Mouse (Mus musculus): ENCODE results near the gene Lsm2.

Gene Lsm2

DNA sequence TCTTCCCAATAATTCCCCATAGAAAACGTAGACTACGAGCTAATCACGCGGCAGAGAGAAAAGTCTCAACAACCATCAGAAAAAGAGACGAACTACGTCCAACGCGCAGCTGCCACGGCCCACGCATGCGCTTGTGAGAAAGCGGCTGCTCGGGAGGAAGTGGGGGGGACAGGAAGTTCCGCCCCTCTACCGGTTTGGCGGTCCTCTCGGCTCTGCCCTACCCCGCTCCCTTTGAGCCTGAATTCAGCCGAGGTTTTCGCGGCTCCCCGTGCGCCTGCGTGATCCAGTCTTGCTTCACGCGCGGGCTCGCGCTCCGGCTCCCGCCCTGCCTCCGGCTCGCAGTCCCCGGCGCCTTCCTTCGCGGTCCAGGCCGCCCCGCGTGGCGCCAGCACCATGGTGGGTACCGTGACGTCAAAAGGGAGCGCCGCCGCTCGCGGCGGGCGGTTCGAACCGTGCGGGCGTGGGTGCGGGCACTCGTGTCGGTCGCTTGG is at the start of gene Lsm2:
TSS of gene Lsm2 (plus strand) at position 173 of the 491 bp plus-strand sequence.
- DNase-seq (ENCODE audit: low read depth, low spot score): peak; percentile 96

DNA sequence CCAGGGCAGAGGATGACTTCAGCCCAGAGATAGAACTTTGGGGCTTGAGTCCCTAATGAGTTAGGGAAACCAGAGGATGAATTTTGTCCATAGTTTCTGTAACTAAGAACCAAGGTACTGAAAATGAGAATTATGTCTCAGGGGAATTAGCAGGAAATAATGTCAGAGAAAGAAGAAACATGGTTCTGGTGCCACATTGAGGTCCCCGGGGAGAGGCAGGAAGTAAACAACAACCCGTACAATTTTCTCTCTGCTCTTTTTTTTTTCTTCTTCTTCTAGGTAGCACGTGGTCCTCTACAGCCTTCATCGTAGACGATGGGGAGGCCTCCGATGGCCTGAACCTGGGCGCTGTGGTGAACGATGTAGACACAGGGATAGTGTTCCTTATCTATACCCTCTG is 49.4 kb upstream of the Lsm2 start:
- DNase-seq (ENCODE audit: low read depth, low spot score): no peak

DNA sequence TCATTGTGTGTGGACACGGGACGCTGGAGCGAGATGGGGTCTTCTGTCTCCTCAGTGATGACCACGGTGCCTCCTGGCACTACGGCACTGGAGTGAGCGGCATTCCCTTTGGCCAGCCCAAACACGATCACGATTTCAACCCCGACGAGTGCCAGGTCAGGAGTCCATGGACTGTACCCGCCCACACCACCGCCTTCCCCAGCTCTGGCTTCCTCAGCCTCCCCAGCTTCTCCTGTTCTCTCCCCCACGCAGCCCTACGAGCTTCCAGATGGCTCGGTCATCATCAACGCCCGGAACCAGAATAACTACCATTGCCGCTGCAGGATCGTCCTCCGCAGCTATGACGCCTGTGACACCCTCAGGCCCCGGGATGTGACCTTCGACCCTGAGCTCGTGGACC is 47.6 kb upstream of the Lsm2 start:
- no peak for DNase-seq (ENCODE audit: low read depth, low spot score)

DNA sequence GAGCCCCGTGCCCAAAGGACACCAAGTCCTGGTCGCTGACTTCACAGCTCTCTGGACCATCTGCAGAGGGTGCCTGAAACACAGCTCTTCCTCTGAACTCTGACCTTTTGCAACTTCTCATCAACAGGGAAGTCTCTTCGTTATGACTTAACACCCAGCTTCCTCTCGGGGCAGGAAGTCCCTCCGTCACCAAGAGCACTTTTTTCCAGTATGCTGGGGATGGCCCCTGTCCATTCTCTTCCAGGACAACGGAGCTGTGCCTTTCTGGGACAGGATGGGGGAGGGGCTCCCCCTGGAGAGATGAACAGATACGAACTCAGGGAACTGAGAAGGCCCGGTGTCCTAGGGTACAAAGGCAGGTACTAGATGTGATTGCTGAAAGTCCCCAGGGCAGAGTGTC is 46.8 kb upstream of the Lsm2 start:
- no peak for DNase-seq (ENCODE audit: low read depth, low spot score)

DNA sequence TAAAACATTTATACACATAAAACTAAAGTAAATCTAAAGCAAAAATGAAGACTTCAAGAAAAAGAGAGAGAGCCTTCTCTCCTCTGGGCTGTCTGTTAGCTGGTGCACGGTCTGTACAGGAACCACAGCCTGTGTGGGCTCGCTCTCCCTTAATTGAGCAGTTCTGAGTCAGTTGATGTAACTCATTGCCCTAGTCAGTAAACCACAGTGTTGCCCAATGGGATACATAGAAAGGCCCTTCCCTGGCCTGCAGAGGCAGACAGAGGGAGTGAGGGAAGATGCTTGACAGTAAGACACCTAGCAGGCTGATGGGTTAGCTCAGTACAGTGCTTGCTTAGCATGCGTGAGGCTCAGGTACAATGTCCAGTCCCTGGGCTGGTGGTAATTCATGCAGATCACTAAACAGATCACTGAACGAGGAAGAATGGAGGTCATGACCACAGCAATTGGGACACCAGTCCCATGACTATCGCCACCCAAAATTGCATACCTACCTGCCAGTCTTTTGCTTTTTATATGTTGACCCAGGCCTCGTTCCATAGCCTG is 43.6 kb upstream of the Lsm2 start:
- DNase-seq (ENCODE audit: low read depth, low spot score): no peak

DNA sequence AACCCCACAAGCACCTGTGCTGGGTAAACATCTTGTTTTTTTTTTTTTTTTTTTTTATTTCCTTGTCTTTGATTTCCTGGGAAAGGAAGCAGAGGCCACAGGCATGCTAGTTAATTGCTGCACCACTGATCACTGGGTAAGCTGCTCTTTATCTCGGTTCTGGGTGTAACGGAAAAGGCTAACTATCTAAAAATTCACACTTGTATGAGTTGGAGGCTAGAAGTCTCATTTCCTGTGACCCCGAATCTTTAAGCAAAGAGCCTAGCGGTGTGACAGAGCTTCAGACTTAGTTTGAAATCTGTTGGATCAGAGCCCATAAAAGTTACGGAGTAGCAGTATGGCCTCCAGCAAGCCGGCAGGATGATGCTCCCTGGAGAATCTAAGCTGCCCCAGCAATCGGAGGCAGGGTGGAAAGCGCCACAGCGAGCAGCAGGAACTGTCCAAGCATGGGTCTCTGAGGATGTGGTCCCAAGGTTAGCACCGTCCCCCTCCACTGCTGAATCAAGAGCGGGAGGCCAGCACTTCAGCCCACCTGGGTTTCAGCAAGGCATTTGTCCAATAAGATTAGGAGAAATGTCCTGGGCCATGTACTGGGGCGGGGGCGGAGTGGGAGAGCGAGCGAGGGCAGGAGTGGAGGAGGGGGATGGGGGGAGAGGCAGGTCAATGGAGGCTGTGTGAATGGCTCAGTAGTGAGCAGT is 40.2 kb upstream of the Lsm2 start:
- no peak for DNase-seq (ENCODE audit: low read depth, low spot score)

DNA sequence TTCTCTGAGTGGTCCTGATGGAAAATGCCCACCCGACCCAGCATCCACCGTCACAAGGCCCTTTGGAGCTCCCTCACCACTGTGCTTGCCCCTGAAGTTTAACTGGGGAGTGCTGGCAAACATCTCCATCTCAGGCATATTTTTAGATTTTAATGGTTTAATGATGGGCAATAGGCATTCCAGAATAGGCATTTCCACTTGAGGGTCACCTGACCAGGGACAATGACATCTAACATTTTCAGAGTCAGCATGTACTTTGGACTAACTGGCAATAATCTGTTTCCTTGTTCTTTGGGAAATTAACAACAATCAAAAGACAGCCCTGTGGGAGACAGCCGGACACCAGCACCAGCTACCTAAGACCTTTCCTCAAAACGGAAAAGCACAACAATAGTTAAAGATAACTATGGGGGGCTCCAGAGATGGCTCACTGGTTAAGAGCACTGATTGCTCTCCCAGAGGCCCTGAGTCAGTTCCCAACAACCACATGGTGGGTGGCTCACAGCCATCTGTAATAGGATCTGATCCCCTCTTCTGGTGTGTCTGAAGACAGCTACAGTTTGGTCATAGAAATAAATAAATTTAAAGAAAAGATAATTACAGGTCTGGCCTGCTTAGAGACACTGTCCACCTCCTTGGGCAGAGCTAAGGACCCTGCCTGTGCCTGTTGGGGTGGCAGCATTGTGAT is 38.4 kb upstream of the Lsm2 start:
- DNase-seq (ENCODE audit: low read depth, low spot score): peak; percentile 58

DNA sequence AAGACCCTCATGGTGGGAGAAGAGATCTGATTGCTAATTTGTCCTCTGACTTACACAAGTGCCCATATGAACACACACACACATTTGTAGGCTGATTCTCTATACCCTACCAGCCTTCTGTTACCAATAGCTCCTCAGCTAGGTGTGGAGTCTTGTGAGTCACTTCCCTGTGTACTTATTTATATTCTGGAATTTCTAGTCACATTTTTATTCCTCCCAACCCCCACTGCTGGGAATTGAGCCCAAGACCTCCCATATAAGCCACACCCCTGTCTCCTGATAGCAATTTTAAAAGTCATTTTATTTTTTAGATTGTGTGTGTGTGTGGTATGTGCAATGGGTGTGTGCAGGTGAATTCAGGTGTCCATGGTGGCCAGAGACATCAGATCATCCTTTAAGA is 37.3 kb upstream of the Lsm2 start:
- peak; percentile 66 for DNase-seq (ENCODE audit: low read depth, low spot score)

DNA sequence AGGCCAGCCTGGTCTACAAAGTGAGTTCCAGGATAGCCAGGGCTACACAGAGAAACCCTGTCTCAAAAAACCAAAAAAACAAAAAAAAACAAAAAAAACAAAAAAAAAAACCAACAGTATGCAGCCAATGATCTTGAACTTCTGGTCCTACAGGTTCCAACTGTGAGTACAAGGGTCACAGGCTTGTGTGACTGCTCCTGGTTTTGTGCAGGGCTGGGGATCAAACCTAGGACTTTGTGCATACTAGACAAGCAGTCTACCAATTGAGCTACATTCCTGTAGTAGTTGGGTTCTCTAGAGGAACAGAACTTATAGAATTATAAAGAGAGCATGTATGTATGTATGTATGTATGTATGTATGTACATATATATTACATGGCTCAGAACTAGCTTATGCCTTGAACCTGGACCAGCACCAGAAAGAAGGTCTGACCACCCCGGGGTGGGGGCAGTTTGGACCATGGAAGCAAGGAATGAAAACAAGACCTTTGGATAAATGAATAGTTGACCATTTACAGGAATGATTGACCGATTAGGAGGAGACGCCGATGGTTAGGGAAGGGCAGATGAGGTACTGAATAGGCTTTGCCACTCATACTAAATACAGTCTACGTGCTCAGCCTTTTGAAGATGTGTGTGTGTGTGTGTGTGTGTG is 35.0 kb upstream of the Lsm2 start:
- no peak for DNase-seq (ENCODE audit: low read depth, low spot score)

DNA sequence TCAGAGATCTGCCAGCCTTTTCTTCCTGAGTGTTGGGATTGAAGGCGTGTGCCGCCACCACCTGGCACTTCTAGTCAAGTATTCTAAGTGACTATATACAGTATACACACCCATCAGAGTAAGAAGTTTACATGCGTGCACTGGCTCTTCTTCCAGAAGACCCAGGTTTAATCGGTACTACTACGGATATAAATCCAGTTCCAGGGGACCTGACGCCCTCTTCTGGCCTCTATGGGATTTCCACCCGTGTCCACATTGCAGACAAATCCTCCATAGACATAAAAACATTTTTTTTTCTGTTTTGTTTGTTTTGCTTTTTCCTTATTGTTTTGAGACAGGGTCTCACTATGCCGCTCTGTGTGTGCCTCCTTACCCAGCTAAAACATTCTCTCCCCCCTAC is 34.1 kb upstream of the Lsm2 start:
- peak; percentile 67 for DNase-seq (ENCODE audit: low read depth, low spot score)

DNA sequence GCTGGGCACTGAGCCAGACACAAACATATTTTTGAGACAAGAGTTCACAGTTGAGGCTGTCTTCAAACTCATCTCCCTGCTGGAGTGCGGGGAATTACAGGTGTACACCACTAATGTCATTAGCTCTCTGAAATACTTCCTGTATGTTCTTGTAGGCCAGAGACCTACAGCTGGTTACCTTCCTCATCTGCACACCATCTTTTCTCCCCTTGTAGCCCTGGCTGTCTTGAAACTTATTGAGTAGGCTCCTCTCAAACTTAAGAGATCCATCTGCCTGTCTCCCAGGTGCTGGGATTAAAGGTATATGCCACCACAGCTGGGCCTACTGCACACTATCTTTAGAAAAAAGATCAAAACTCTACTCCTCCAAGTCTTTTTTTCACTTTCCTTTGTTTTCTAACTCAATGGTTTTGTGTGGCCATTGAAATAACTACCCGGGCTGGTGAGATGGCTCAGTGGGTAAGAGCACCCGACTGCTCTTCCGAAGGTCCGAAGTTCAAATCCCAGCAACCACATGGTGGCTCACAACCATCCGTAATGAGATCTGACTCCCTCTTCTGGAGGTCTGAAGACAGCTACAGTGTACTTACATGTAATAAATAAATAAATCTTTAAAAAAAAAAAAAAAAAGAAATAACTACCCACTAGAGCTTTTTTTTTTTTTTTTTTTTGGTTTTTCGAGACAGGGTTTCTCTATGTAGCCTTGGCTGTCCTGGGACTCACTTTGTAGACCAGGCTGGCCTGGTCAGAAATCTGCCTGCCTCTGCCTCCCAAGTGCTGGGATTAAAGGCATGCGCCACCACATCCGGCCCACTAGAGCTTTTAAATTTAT is 32.7 kb upstream of the Lsm2 start:
- peak; percentile 30 for DNase-seq (ENCODE audit: low read depth, low spot score)

DNA sequence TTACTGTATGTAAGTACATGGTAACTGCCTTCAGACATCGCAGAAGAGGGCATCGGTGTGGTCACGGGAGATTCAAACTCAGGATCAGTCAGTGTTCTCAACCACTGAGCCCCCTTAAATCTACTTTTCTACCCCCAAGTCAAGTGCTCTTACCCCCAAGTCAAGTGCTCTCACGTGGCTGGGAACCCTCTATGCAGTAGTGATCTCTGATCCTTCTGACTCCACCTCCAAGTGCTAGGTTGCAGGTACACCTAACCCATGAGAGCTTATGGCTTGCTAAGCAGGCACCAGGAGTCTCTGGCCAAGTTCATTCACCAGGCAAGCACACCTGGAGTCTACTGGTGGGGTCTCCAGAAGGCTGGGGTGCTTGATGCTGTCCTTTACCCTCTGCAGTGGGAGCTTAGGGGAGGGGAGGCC is 32.1 kb upstream of the Lsm2 start:
- DNase-seq (ENCODE audit: low read depth, low spot score): no peak

DNA sequence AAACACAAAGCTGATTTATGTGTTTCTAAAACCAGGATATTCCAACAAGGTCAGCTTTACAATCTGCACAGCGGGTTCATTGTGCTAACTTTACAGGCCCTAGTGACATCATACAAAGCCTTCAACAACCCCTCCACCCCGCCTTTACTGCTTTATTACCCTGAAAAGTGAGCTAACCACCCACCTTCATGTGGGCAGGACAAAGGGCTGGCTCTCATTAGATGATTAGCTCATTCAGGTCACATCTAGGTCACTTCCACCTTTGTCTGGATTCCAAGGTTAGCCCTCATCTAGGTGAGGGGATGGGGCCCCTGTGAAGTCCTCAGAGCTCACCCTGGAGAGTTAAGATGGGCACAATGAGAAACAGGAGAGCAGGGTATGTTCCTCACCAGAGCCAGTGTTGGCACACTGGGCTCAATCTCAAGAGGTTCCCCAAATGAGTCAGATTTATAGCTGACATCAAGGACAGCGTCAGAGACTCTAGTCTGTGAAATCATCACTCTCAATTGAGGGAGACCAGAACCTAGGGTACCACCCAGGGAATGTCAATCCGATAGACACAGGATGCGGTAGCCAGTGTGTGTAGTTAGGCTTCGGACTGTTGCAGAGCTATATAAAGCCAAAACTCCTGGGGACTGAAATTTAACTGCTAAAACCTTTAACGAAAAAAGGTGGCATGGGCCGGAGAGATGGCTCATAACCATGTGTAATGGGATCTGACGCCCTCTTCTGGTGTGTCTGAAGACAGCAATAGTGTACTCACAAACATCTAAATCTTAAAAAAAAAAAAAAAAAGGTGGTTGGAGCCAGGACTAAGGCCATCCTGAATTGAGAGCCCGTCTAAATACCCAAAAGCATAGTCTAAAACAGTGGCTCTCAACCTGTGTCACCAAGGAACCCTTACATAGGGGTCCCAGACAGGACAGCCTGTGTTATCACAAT is 30.9 kb upstream of the Lsm2 start:
- peak; percentile 62 for DNase-seq (ENCODE audit: low read depth, low spot score)

DNA sequence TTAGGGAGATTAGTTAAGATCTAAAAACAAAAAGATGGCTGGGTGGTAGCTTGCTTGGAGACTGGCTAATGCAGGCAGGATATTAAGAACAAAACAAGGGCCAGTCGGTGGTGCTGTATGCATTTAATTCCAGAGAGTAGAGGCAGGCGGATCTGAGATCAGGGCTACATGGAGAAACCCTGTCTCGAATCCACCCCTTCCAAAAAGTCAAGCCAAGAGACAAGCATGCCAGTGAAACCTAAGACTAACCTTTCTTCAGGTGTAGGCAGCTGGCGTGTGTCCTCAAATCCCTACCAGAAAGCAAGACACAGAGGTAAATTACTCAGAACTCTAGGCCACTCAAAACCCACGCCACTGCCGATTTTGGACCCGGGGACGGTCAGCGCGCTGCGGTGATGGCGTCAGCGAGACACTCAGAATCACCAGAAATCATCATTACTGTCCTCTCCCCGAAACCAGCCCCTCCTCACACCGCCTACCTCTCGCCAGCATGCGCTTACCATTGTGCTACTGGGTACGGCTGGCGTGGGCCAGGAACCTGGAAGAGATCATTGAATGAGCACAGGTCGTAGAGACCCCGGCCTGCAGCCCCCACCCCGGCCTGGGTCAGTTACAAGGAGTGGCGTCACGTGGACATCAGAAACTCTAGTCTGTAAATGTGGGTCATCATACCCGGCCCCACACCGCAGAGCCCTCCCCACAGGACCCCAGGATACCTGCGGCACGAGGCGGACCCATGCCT is 29.9 kb upstream of the Lsm2 start:
- DNase-seq (ENCODE audit: low read depth, low spot score): no peak

DNA sequence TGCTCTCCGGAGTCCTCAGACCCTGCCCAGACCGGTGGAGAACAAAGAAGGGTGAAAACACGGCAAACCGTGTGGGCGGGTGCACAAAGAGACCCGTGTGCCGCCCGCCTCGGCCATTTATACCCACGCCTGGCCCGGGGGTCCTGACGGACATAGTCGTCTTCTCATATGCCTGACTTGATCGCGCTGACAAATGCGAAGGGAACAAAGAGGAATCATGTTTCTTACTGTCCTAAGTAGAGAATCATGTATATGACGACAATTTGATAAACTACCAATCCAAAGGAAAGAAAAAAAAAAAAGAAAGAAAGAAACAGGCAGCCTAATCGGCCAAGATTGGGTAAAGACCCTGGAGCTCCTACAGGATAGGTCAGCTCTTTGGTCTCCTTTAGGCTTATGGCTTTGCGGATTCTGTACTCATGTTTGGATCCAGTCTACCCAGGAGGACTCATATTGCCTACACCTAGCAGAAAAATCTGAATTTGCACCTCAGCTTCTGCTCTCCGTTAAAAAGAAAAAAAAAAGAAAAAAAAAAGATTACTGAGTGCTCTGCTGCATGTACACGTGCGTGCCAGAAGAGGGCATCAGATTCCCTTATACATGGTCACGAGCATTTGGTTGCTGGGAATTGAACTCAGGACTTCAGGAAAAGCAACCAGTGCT is 29.2 kb upstream of the Lsm2 start:
- DNase-seq (ENCODE audit: low read depth, low spot score): peak; percentile 87

DNA sequence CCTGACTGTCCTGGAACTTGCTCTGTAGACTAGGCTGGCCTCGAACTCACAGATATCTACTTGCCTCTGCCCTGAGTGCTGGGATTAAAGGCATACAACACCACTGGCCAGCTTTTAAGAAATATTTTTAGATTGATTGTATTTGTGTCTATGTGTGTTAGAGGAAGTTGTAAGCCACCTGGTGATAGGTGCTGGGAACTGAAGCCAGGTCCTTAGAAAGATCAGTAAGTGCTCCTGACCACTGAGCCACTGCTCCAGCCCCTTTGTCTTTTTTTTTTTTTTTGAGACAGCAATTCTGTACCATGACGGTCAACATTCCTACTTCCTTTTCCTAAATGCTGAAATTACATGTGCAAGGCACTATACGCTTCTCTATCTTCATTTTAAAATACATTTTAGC is 28.4 kb upstream of the Lsm2 start:
- no peak for DNase-seq (ENCODE audit: low read depth, low spot score)

DNA sequence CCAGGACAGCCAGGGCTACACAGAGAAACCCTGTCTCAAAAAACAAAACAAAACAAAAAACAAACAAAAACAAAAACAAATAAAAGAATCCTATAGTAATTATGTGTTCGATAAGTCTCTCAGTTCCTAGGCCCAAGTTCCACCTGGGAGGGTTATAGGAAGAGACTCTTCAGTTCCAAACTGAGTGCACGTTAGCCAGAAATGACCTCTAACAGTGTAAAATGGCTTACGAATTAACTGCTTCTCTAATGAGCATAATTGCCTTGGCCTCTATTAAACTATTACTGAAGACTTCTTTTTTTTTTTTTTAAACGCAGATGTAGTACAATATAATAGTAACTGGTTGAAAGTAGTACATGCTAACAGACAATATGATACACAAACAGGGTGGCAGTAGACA is 27.8 kb upstream of the Lsm2 start:
- no peak for DNase-seq (ENCODE audit: low read depth, low spot score)

DNA sequence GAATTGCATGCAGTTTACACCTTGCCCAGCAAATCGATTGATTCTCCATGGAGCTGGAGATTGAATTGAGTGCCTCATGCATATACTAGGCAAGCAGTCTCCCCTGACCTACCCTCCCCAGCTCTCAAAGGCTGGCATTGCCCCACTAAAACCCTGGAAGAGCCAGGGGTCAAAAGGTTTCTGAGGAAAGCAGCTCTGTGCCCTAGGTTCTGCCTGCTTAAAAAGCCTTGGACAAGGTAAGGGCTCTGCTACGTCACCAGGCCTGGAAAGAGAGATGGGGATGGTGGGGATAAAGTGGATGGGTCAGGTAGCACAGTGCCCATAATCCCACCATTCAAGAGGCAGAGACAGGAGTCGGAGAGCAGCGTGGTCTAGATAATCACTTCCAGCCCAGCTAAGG is 26.8 kb upstream of the Lsm2 start:
- no peak for DNase-seq (ENCODE audit: low read depth, low spot score)

DNA sequence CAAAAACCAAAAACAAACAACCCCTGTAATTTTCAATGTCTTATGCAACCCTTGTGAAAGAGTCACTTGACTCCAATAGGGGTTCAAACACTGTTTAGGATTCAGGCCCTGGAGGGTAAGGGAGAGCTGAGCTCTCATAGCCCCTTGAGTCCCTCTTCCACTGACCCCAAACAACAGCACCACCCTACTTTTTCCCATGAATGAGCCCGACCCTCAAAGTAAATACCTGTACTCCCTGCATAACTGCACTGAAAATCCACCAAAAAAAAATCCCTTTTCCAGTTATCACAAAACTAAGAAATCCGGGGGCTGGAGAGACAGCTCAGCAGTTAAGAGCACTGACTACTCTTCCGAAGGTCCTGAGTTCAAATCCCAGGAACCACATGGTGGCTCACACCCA is 25.8 kb upstream of the Lsm2 start:
- no peak for DNase-seq (ENCODE audit: low read depth, low spot score)

All from 3T3-L1 (cell line).